Mouse (Mus musculus): ENCODE measurements around the gene Rexo2. TPM values are rescaled to one million over a fixed set of nuclear protein-coding genes. Genes with fewer than 3 reads are reported as not detected.
"Not testable (repeated sequence)": the region's sequence is repeated elsewhere in the genome, so short reads cannot be mapped to it uniquely, and the experiment has no call there.

The Rexo2 gene
- polyA plus RNA-seq, 1 experiment: 177 TPM

DNA sequence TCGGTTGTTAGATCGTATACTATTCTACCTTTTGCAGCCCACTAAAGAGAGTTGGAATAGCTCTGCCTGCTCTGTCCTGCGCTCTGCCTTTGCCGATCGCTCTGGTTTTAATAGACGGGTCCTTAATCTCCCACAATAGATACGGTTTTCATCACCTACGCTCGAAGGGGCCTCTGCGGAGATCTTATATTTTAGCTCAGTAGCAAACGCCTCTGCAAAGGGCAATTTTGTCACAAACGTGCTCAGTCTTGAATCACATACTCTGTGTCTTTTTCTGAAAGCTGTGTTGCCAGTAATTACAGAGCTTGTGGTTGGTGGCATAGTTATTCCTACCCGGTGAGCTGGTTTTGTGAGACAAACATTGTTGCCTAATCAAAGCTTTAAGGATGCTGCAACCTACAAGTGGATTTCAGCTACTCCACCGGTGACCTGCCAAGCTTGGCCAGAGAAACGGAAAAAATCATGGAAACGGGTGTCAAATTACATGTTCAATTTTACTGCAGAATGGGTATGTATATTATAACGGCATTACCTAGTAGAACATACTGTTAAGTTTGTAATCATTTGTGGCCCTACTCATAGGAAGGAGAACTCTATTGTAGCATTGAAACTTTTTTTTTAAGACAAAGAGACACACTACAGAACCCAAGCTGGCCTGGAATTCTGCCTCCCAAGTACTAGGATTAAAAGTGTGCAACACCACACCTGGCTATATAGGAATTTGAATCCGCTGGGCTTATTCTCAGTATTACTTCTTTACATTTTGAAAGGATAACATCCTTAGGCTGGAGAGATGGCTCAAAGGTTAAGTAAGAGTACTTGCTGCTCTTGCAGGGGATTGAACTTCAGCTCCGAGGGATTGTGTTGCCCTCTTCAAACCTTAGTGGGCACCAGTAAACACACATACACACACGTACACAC lies 1.1 kb upstream of the Rexo2 start:
- Histone ChIP-seq H3K4me3 (ENCODE audit: insufficient read depth, low read depth, low read length) (peak overlapping the region; percentile 49), H3K4me1 (ENCODE audit: control insufficient read depth, insufficient read depth, insufficient read length, low read length) (no peaks in the 10 kb centered on the region), H3K27ac (replicated peaks; ENCODE audit: low read depth, low read length) (peak overlapping the region; percentile 15)

DNA sequence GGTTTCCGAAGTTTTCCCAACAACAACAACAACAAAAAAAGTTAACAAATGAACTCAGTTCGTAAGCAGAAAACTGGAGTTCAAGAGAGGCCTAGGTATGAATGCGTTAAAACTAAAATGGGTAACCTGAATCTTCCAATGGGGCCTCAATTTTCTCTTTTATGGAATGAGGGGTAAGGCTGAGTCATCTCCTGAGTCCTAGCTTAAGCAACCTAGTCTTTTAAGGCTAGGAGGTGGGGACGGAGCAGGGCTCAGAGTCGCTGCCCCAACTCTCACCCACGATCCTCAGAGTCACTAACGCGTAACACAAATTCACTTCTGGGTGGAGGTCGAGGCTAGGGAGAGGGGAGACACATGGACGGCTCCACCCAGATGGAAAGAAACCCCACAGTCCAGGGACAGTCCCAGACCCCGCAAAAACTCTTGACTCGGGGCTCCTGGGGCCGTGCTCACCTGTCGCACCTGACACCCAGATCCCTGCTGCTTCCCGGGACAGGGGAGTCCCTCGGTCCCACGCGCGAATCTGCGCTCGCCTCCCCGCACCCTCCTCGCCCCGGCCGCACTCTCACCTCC lies 499 bp downstream of the Rexo2 start:
- no peaks in the 10 kb centered on the region for H3K4me1 ChIP-seq (ENCODE audit: control insufficient read depth, insufficient read depth, insufficient read length, low read length)
- H3K4me3 ChIP-seq (ENCODE audit: insufficient read depth, low read depth, low read length): peak overlapping the region; percentile 85
- peak overlapping the region; percentile 62 for H3K27ac ChIP-seq (replicated peaks; ENCODE audit: low read depth, low read length)

GRCm38 (mm10) chr9:48478808-48479207 lies 1.6 kb downstream of the Rexo2 start:
- Histone ChIP-seq H3K4me3 (ENCODE audit: insufficient read depth, low read depth, low read length) (no peak overlapping the region), H3K27ac (replicated peaks; ENCODE audit: low read depth, low read length) (no peak overlapping the region), H3K4me1 (ENCODE audit: control insufficient read depth, insufficient read depth, insufficient read length, low read length) (no peaks in the 10 kb centered on the region)

DNA sequence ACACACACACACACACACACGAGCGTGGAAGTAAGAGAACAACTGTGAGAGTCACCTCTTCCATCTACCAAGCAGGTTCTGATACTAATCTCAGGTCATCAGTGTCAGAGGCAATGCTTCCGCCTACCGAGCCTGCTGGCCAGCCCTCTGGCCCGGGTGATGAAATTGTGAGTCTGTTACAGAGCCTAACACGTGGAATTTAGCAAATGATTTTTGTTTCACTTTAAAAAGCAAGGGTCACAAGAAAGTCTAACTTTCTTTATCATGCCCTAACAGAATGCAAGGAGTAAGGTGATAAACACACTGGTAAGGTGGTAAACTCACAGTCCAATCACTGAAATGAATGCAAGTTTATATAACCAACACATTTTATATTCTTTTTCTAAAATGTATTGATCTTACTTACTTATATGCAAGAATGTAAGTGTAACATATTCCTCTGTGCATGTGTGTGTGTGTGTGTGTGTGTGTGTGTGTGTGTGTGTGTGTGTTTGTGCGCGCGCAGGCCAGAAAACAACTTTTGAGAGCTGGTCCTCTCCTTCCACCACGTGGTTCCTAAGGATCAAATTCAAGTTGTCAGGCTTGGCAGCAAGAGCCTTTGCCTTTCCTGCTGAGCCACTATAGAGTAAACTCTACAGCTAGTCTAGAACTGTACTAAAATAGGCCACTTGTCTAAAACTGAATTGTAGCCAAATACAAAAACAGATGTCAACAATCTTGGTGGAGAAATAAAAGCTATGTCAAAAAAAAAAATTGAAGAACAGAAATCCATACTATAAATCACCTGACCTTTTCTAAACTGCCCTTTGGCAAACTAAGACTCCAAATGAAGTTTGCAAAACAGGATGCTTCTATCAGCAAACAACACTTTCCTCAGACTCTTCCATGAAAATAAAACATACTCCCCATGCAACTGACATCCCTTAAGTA lies 3.9 kb downstream of the Rexo2 start:
- Histone ChIP-seq H3K4me3 (ENCODE audit: insufficient read depth, low read depth, low read length) (no peak overlapping the region), H3K4me1 (ENCODE audit: control insufficient read depth, insufficient read depth, insufficient read length, low read length) (no peaks in the 10 kb centered on the region), H3K27ac (replicated peaks; ENCODE audit: low read depth, low read length) (no peak overlapping the region)

DNA sequence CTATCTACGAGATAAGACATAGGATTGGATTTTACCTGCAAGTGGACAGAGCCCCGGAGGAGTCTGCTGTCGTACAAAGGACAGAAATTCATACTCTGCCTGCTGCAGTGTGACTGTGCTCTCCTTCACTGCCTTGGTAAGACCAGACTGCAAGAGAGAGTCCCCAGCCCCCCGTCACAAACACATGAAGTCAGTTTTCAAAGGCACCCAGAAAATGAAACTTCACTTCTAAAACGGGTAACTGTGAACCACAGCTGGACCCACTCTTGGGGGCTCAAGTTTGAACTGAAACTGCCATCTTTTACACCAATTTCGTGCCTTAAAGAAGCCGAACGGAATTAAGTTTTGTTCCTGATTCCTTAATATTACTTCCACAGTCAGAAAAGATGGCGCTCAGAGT lies 6.1 kb downstream of the Rexo2 start:
- Histone ChIP-seq H3K27ac (replicated peaks; ENCODE audit: low read depth, low read length) (no peak overlapping the region), H3K4me1 (ENCODE audit: control insufficient read depth, insufficient read depth, insufficient read length, low read length) (no peaks in the 10 kb centered on the region), H3K4me3 (ENCODE audit: insufficient read depth, low read depth, low read length) (no peak overlapping the region)

GRCm38 (mm10) chr9:48473131-48473530 lies 7.3 kb downstream of the Rexo2 start:
- no peak overlapping the region for H3K27ac ChIP-seq (replicated peaks; ENCODE audit: low read depth, low read length)

GRCm38 (mm10) chr9:48472441-48473025 lies 7.9 kb downstream of the Rexo2 start:
- H3K4me1 ChIP-seq (ENCODE audit: control insufficient read depth, insufficient read depth, insufficient read length, low read length): no peaks in the 10 kb centered on the region
- no peak overlapping the region for H3K4me3 ChIP-seq (ENCODE audit: insufficient read depth, low read depth, low read length)

More at GRCm38 (mm10) chr9:48473131-48473530, 7.3 kb downstream of the Rexo2 start:
- Histone ChIP-seq H3K4me3 (ENCODE audit: insufficient read depth, low read depth, low read length) (no peak overlapping the region), H3K4me1 (ENCODE audit: control insufficient read depth, insufficient read depth, insufficient read length, low read length) (no peaks in the 10 kb centered on the region)

GRCm38 (mm10) chr9:48467471-48467870 lies 13.0 kb downstream of the Rexo2 start:
- not testable (repeated sequence) for H3K4me3 ChIP-seq (ENCODE audit: insufficient read depth, low read depth, low read length); H3K27ac ChIP-seq (replicated peaks; ENCODE audit: low read depth, low read length); H3K4me1 ChIP-seq (ENCODE audit: control insufficient read depth, insufficient read depth, insufficient read length, low read length)

More at GRCm38 (mm10) chr9:48472441-48473025, 7.9 kb downstream of the Rexo2 start:
- H3K27ac ChIP-seq (replicated peaks; ENCODE audit: low read depth, low read length): no peak overlapping the region

DNA sequence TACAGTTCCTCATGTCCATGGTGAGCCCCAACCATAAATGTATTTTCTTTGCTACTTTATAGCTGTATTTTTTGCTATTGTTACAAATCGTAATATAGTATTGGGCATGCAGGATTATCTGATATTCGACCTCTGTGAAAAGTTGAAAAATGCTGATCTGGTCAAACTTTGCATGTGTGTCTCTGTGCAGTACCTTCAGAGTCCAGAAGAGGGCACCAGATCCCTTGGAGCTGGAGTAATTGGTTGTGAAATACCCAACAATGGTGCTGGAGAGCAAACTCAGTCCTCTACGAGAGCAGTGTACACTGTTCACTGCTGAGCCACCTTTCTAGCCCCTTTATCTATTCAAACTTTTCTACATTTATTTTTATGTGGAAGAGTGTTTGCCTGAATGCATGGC lies 13.6 kb downstream of the Rexo2 start:
- Histone ChIP-seq H3K4me1 (ENCODE audit: control insufficient read depth, insufficient read depth, insufficient read length, low read length) (no peaks in the 10 kb centered on the region), H3K27ac (replicated peaks; ENCODE audit: low read depth, low read length) (no peak overlapping the region), H3K4me3 (ENCODE audit: insufficient read depth, low read depth, low read length) (no peak overlapping the region)

DNA sequence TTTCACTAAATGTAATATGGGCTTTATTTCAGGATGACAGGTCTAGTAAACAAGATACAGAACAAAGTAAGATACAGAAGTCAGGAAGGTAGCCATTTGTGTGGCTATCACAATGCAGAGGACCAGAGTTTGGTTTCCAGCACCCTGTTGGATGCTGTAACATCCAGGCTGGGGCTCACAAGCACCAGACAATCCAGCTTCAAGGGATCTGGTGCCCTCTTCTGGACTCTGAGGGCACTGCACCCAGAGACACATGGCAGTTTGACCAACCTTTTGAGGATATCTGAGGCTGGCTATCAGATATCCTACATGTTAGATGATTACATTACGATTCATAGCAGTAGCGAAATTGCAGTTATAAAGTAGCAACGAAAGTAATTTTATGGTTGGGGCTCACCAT lies 14.8 kb downstream of the Rexo2 start:
- Histone ChIP-seq H3K27ac (replicated peaks; ENCODE audit: low read depth, low read length) (no peak overlapping the region), H3K4me1 (ENCODE audit: control insufficient read depth, insufficient read depth, insufficient read length, low read length) (no peaks in the 10 kb centered on the region), H3K4me3 (ENCODE audit: insufficient read depth, low read depth, low read length) (no peak overlapping the region)

GRCm38 (mm10) chr9:48461545-48461944 lies 18.9 kb downstream of the Rexo2 start:
- H3K4me3 ChIP-seq (ENCODE audit: insufficient read depth, low read depth, low read length): no peak overlapping the region

GRCm38 (mm10) chr9:48460720-48461119 lies 19.7 kb downstream of the Rexo2 start:
- Histone ChIP-seq H3K27ac (replicated peaks; ENCODE audit: low read depth, low read length) (no peak overlapping the region), H3K4me3 (ENCODE audit: insufficient read depth, low read depth, low read length) (no peak overlapping the region), H3K4me1 (ENCODE audit: control insufficient read depth, insufficient read depth, insufficient read length, low read length) (no peaks in the 10 kb centered on the region)

More at GRCm38 (mm10) chr9:48461545-48461944, 18.9 kb downstream of the Rexo2 start:
- Histone ChIP-seq H3K4me1 (ENCODE audit: control insufficient read depth, insufficient read depth, insufficient read length, low read length) (no peaks in the 10 kb centered on the region), H3K27ac (replicated peaks; ENCODE audit: low read depth, low read length) (no peak overlapping the region)

- no peak overlapping the region for H3K27ac ChIP-seq (replicated peaks; ENCODE audit: low read depth, low read length)
- H3K4me1 ChIP-seq (ENCODE audit: control insufficient read depth, insufficient read depth, insufficient read length, low read length): no peaks in the 10 kb centered on the region
- no peak overlapping the region for H3K4me3 ChIP-seq (ENCODE audit: insufficient read depth, low read depth, low read length)
Observed at GRCm38 (mm10) chr9:48459391-48459790, 21.0 kb downstream of the Rexo2 start.

GRCm38 (mm10) chr9:48458879-48459278 lies 21.5 kb downstream of the Rexo2 start:
- H3K4me3 ChIP-seq (ENCODE audit: insufficient read depth, low read depth, low read length): no peak overlapping the region
- no peaks in the 10 kb centered on the region for H3K4me1 ChIP-seq (ENCODE audit: control insufficient read depth, insufficient read depth, insufficient read length, low read length)
- no peak overlapping the region for H3K27ac ChIP-seq (replicated peaks; ENCODE audit: low read depth, low read length)

GRCm38 (mm10) chr9:48455961-48456360 lies 24.5 kb downstream of the Rexo2 start:
- no peaks in the 10 kb centered on the region for H3K4me1 ChIP-seq (ENCODE audit: control insufficient read depth, insufficient read depth, insufficient read length, low read length)
- no peak overlapping the region for H3K27ac ChIP-seq (replicated peaks; ENCODE audit: low read depth, low read length)
- no peak overlapping the region for H3K4me3 ChIP-seq (ENCODE audit: insufficient read depth, low read depth, low read length)

Measured in brown adipose tissue, adult 24 weeks (tissue).